Mouse (Mus musculus): ENCODE measurements around the gene Lgals3bp. TPM values are rescaled to one million over a fixed set of nuclear protein-coding genes. Genes with fewer than 3 reads are reported as not detected.
A peak's percentile ranks its signal among the peaks of the same experiment; 100 is the strongest.

The Lgals3bp gene
- polyA plus RNA-seq, 1 experiment from 2014 or later: 1.2 TPM

- H3K4me1 ChIP-seq: peaks cover 30% of the 10 kb centered on the region
- no peak overlapping the region for H3K9ac ChIP-seq
- WGBS: 75% methylated on average over 5 of the region's 5 CpGs
- H3K9me3 ChIP-seq: no peaks in the 10 kb centered on the region
- H3K36me3 ChIP-seq (replicated peaks): no peaks in the 10 kb centered on the region
- no peak overlapping the region for H3K4me2 ChIP-seq
- H3K27ac ChIP-seq: no peak overlapping the region
- no peak for ATAC-seq (ENCODE audit: low FRiP score)
- H3K27me3 ChIP-seq: no peaks in the 10 kb centered on the region
- no peak overlapping the region for H3K4me3 ChIP-seq (replicated peaks)
Measured at GRCm38 (mm10) chr11:118348877-118349276, 53.0 kb downstream of the Lgals3bp start.

GRCm38 (mm10) chr11:118348419-118348818 is 53.5 kb downstream of the Lgals3bp start:
- Histone ChIP-seq H3K36me3 (replicated peaks) (no peaks in the 10 kb centered on the region), H3K4me3 (replicated peaks) (no peak overlapping the region), H3K9ac (no peak overlapping the region), H3K9me3 (no peaks in the 10 kb centered on the region), H3K4me1 (peaks cover 30% of the 10 kb centered on the region), H3K27ac (no peak overlapping the region), H3K4me2 (no peak overlapping the region), H3K27me3 (no peaks in the 10 kb centered on the region)
- WGBS: 78% methylated on average over 3 of the region's 3 CpGs
- no peak for ATAC-seq (ENCODE audit: low FRiP score)

DNA sequence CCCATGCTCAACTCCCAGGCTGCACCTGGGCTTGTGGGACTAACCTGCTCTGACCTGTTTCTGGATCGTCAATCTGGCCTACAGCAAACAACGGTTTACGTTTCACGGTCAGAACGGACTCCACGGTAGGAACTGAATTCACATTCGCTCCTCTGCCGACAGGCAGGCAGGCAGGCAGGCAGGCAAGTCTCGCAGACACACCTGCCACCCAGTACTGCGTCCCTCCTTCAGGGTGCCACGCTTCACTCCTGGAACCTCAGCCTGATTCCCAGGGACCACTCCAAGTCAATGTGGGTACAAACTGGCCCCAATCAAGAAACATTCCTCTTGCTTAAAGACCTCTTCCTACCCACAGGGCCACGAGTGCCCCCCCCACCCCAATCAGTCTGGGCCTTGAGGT is 54.0 kb downstream of the Lgals3bp start:
- Histone ChIP-seq H3K4me2 (no peak overlapping the region), H3K9me3 (no peaks in the 10 kb centered on the region), H3K9ac (no peak overlapping the region), H3K27me3 (no peaks in the 10 kb centered on the region), H3K4me1 (peaks cover 29% of the 10 kb centered on the region), H3K27ac (no peak overlapping the region), H3K36me3 (replicated peaks) (no peaks in the 10 kb centered on the region), H3K4me3 (replicated peaks) (no peak overlapping the region)
- ATAC-seq (ENCODE audit: low FRiP score): no peak
- 89% methylated on average over 12 of the region's 12 CpGs for WGBS

DNA sequence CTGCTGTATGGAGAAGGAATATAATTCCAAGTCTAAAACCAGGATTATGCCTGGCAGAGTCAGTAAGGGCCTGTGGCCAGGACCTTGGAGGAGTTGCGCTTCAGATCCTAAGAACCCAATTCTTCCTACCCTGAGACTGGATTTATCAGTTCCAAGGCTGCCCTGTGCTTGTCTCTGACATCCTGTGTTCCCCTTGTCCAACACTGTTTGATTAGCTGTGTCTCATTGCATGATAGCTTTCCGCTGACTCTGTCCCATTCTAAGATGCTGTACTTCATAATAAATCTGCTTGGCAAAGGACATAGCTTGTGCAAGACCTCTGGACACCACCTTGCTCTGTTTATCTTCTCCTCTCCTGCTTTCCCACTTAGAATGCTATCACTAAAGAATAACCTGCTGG is 54.5 kb downstream of the Lgals3bp start:
- H3K4me3 ChIP-seq (replicated peaks): no peak overlapping the region
- no peak for ATAC-seq (ENCODE audit: low FRiP score)
- H3K4me1 ChIP-seq: peaks cover 34% of the 10 kb centered on the region
- H3K27ac ChIP-seq: no peak overlapping the region
- 95% methylated on average over 2 of the region's 2 CpGs for WGBS
- no peak overlapping the region for H3K4me2 ChIP-seq
- no peaks in the 10 kb centered on the region for H3K36me3 ChIP-seq (replicated peaks)
- H3K9ac ChIP-seq: no peak overlapping the region
- H3K27me3 ChIP-seq: no peaks in the 10 kb centered on the region
- no peaks in the 10 kb centered on the region for H3K9me3 ChIP-seq

DNA sequence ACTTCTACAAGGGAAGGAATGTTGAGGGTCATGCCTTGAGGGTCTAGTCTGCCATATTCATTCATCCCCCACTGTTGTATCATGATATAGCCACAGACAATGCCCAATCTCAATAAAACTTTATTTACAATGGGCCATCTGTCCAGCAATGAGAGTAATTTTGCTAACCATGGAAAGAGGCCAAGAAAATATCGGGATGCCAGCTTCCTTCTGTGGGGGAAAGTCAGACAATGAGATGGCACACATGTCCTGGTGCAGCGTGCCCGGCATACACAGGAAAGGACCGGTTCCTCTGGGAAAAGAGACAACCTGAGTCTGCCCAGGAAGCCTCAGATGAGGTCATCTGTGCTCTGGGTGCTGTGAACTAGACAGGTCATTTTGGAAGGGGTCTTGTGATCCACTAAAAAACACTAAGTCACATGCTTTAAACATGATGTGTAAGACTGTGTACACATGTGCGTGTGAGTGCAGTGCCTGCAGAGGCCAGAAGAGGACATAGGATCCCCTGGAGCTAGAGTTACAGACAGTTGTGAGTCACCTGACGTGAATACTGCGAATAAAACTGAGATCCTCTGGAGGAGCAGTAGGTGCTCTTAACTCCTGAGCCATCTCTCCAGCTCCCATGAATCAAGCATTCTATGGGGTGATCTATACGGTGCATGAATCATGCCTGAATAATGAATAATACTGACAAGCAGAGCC is 55.3 kb downstream of the Lgals3bp start:
- Histone ChIP-seq H3K4me1 (peaks cover 43% of the 10 kb centered on the region), H3K4me3 (replicated peaks) (no peak overlapping the region), H3K9me3 (no peaks in the 10 kb centered on the region), H3K4me2 (no peak overlapping the region), H3K9ac (no peak overlapping the region), H3K36me3 (replicated peaks) (no peaks in the 10 kb centered on the region), H3K27me3 (no peaks in the 10 kb centered on the region), H3K27ac (no peak overlapping the region)
- no peak for ATAC-seq (ENCODE audit: low FRiP score)
- 88% methylated on average over 8 of the region's 8 CpGs for WGBS

DNA sequence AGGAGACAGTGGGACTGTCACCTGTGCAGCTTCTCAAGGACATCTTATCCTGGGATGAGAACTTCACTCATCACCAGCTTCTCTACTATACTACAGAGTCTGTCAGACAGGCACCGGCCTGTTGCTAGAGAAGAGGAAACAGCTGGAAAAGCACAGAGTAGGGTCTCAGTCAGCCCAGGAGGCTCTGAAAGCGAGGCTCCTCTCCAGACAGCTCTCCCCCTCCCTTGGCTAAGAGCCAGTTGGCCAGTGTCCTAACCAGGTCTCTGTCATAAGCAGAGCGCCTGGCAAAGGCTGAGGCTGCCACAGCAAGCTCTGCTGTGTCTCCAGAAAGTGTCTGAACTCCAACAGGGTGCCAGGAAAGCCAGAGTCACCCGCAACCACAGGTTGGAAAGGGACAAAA is 56.2 kb downstream of the Lgals3bp start:
- Histone ChIP-seq H3K36me3 (replicated peaks) (no peaks in the 10 kb centered on the region), H3K9me3 (no peaks in the 10 kb centered on the region), H3K27me3 (no peaks in the 10 kb centered on the region), H3K9ac (no peak overlapping the region), H3K4me1 (peaks cover 43% of the 10 kb centered on the region), H3K27ac (peak overlapping the region; percentile 32; the same call in 1 of the 2 replicates), H3K4me2 (no peak overlapping the region), H3K4me3 (replicated peaks) (no peak overlapping the region)
- ATAC-seq (ENCODE audit: low FRiP score): no peak
- 74% methylated on average over 4 of the region's 4 CpGs for WGBS

- H3K4me1 ChIP-seq: peaks cover 38% of the 10 kb centered on the region
- no peaks in the 10 kb centered on the region for H3K9me3 ChIP-seq
- H3K4me3 ChIP-seq (replicated peaks): no peak overlapping the region
- ATAC-seq (ENCODE audit: low FRiP score): no peak
- 72% methylated on average over 2 of the region's 2 CpGs for WGBS
- no peak overlapping the region for H3K9ac ChIP-seq
- H3K4me2 ChIP-seq: no peak overlapping the region
- no peaks in the 10 kb centered on the region for H3K27me3 ChIP-seq
- 0 out of 2 replicates have a peak overlapping the region, but pooled peaks have one; percentile 4 for H3K27ac ChIP-seq
- no peaks in the 10 kb centered on the region for H3K36me3 ChIP-seq (replicated peaks)
Measured at GRCm38 (mm10) chr11:118343629-118344028, 58.3 kb downstream of the Lgals3bp start.

Other genes with a start within 250 kb of the Lgals3bp start
- gene Cyth1, start 153.5 kb downstream of the Lgals3bp start, polyA plus RNA-seq (2016; fragmentation: Nextera tagmentation; extraction: Ambion mirVana): 24.0 and 24.9 TPM in 2 replicates
- gene Usp36, start 111.8 kb downstream of the Lgals3bp start, polyA plus RNA-seq (2016; fragmentation: Nextera tagmentation; extraction: Ambion mirVana): 17.1 and 19.6 TPM in 2 replicates
- 0.32 and 0.41 TPM in 2 replicates for gene Cep295nl, start 59.6 kb downstream of the Lgals3bp start, polyA plus RNA-seq (2016; fragmentation: Nextera tagmentation; extraction: Ambion mirVana)
- 47.0 and 48.0 TPM in 2 replicates for gene Timp2, start 46.4 kb downstream of the Lgals3bp start, polyA plus RNA-seq (2016; fragmentation: Nextera tagmentation; extraction: Ambion mirVana)
- 25.4 and 27.0 TPM in 2 replicates for gene Cant1, start 17.0 kb upstream of the Lgals3bp start, polyA plus RNA-seq (2016; fragmentation: Nextera tagmentation; extraction: Ambion mirVana)
- gene C1qtnf1, start 26.1 kb upstream of the Lgals3bp start, polyA plus RNA-seq (2016; fragmentation: Nextera tagmentation; extraction: Ambion mirVana): 1.8 and 2.9 TPM in 2 replicates
- gene Engase, start 74.7 kb upstream of the Lgals3bp start, polyA plus RNA-seq (2016; fragmentation: Nextera tagmentation; extraction: Ambion mirVana): 6.2 and 9.0 TPM in 2 replicates

Data from forebrain, embryonic 12.5 days (tissue).